Mouse (Mus musculus): Measurements from ENCODE around the gene Plpp3. TPM values are rescaled to one million over a fixed set of nuclear protein-coding genes. Genes with fewer than 3 reads are reported as not detected.

Plpp3 gene
- polyA plus RNA-seq, 1 experiment from 2014 or later: 75.6 TPM

GRCm38 (mm10) chr4:105273486-105273885 is 116.3 kb downstream of the Plpp3 start:
- H3K4me3 ChIP-seq: no peak overlapping the region
- no peaks in the 10 kb centered on the region for H3K9me3 ChIP-seq
- peaks cover 5% of the 10 kb centered on the region; the same call in 1 of the 2 replicates for H3K4me1 ChIP-seq
- H3K27me3 ChIP-seq: no peaks in the 10 kb centered on the region
- H3K36me3 ChIP-seq: no peaks in the 10 kb centered on the region
- H3K4me2 ChIP-seq (replicated peaks): no peak overlapping the region
- no peak overlapping the region for H3K9ac ChIP-seq (replicated peaks)
- 93% methylated on average over 4 of the region's 4 CpGs for WGBS
- H3K27ac ChIP-seq (replicated peaks): no peak overlapping the region
- ATAC-seq (replicated peaks): no peak

GRCm38 (mm10) chr4:105275616-105276015 is 118.5 kb downstream of the Plpp3 start:
- Histone ChIP-seq H3K4me2 (replicated peaks) (no peak overlapping the region), H3K4me1 (peaks cover 5% of the 10 kb centered on the region; the same call in 1 of the 2 replicates), H3K27me3 (no peaks in the 10 kb centered on the region), H3K9ac (replicated peaks) (no peak overlapping the region), H3K9me3 (no peaks in the 10 kb centered on the region), H3K4me3 (no peak overlapping the region), H3K27ac (replicated peaks) (no peak overlapping the region), H3K36me3 (no peaks in the 10 kb centered on the region)
- 71% methylated on average over 3 of the region's 3 CpGs for WGBS
- ATAC-seq (replicated peaks): no peak

- Histone ChIP-seq H3K27me3 (no peaks in the 10 kb centered on the region), H3K4me3 (no peak overlapping the region), H3K4me1 (peaks cover 5% of the 10 kb centered on the region; the same call in 1 of the 2 replicates), H3K36me3 (no peaks in the 10 kb centered on the region), H3K9me3 (no peaks in the 10 kb centered on the region), H3K27ac (replicated peaks) (no peak overlapping the region), H3K9ac (replicated peaks) (no peak overlapping the region), H3K4me2 (replicated peaks) (no peak overlapping the region)
- no peak for ATAC-seq (replicated peaks)
- 45% methylated on average over 14 of the region's 14 CpGs for WGBS
Measured at GRCm38 (mm10) chr4:105276062-105276795, 119.1 kb downstream of the Plpp3 start.

- no peaks in the 10 kb centered on the region for H3K9me3 ChIP-seq
- no peak overlapping the region for H3K4me3 ChIP-seq
- no peak overlapping the region for H3K9ac ChIP-seq (replicated peaks)
- no peaks in the 10 kb centered on the region for H3K27me3 ChIP-seq
- no peak overlapping the region for H3K4me2 ChIP-seq (replicated peaks)
- H3K27ac ChIP-seq (replicated peaks): no peak overlapping the region
- WGBS: 71% methylated on average over 9 of the region's 9 CpGs
- peaks cover 23% of the 10 kb centered on the region for H3K4me1 ChIP-seq
- no peaks in the 10 kb centered on the region for H3K36me3 ChIP-seq
- no peak for ATAC-seq (replicated peaks)
Measured at GRCm38 (mm10) chr4:105278161-105278560, 121.0 kb downstream of the Plpp3 start.

DNA sequence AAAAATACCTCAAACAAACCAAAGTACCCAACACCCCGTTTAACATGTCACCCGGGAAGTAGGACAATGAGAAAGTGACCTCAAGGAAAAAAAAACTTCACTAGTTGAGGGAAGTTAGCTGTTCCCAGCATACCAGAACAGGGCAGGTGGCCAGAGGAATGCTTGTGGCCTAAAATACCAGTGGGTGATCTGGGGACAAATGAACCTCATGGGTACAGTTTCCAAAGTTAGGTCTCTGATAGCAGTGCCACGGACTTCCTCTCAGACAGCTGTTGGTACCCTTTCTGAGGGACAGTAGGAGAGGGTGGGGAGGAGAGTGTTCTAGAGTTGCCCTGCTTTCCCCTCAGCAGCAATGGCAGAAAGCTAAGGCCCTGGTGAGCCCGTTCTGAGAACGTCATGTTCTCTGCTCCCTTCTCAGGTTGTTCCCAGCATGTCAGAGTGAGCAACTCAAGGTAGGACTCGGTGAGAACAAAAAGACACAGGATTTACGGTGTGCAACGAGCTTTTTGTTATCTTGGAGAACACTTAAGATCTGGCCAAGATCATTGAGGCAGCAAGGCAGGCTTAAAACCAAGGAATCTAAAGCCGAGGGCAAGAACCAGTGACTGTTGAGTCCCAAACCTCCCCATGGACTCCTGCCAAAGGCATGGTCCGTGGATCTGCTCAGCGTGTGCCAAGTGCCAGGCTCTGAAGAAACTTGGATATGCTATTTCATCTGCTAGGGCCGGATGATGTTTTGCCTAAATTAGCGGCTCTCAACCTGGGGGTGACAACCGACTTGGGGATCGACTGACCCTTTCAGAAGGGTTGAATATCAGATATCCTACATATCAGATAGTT is 121.6 kb downstream of the Plpp3 start:
- H3K27me3 ChIP-seq: no peaks in the 10 kb centered on the region
- no peak for ATAC-seq (replicated peaks)
- 87% methylated on average over 15 of the region's 15 CpGs for whole genome bisulfite sequencing

DNA sequence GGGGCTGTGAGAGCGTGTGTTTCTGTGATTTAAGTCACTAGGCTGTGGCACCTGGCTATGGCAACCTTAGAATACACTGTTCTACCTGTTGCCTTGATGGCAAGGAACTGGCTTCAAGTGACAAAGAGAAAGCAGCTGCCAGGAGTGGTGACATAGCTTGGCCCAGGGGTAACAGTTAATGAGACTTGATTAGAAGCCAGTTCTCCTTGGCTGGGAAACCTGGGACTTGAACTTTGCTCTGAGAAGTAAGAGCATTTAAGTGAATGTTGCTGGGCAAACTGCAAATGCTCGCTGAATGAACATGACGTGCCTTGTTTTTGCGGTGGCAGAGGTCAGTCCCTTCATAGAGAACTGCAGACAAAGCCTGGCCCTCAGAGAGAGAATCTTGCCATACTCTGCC is 122.7 kb downstream of the Plpp3 start:
- peaks cover 23% of the 10 kb centered on the region for H3K4me1 ChIP-seq
- H3K4me3 ChIP-seq: no peak overlapping the region
- H3K36me3 ChIP-seq: no peaks in the 10 kb centered on the region
- no peak overlapping the region for H3K27ac ChIP-seq (replicated peaks)
- 64% methylated on average over 4 of the region's 4 CpGs for WGBS
- no peak overlapping the region for H3K4me2 ChIP-seq (replicated peaks)
- no peaks in the 10 kb centered on the region for H3K27me3 ChIP-seq
- no peak overlapping the region for H3K9ac ChIP-seq (replicated peaks)
- ATAC-seq (replicated peaks): no peak
- no peaks in the 10 kb centered on the region for H3K9me3 ChIP-seq

More for the DNA sequence above, 121.6 kb downstream of the Plpp3 start:
- no peak overlapping the region for H3K9ac ChIP-seq (replicated peaks)
- no peaks in the 10 kb centered on the region for H3K36me3 ChIP-seq
- peaks cover 23% of the 10 kb centered on the region for H3K4me1 ChIP-seq
- no peak overlapping the region for H3K4me2 ChIP-seq (replicated peaks)
- no peak overlapping the region for H3K4me3 ChIP-seq
- no peak overlapping the region for H3K27ac ChIP-seq (replicated peaks)
- H3K9me3 ChIP-seq: no peaks in the 10 kb centered on the region

- Histone ChIP-seq H3K4me2 (replicated peaks) (no peak overlapping the region), H3K27me3 (no peaks in the 10 kb centered on the region), H3K4me1 (peaks cover 18% of the 10 kb centered on the region), H3K36me3 (no peaks in the 10 kb centered on the region), H3K9me3 (no peaks in the 10 kb centered on the region), H3K4me3 (no peak overlapping the region), H3K27ac (replicated peaks) (no peak overlapping the region), H3K9ac (replicated peaks) (no peak overlapping the region)
- peak; percentile 61 for ATAC-seq (replicated peaks)
- 11% methylated on average over 7 of the region's 7 CpGs for WGBS
Measured at GRCm38 (mm10) chr4:105281751-105282231, 124.6 kb downstream of the Plpp3 start.

Other genes with a start within 250 kb of the Plpp3 start
- 0.11 and 0.18 TPM in 2 replicates for gene Fyb2, start 243.9 kb upstream of the Plpp3 start, polyA plus RNA-seq (2015; fragmentation: Nextera tagmentation; extraction: Ambion mirVana)
- gene Prkaa2, start 47.5 kb upstream of the Plpp3 start, polyA plus RNA-seq (2015; fragmentation: Nextera tagmentation; extraction: Ambion mirVana): 11.2 and 11.5 TPM in 2 replicates

Measured in forebrain, embryonic 15.5 days (tissue).